Mouse (Mus musculus) kidney, adult 2 months (tissue): ENCODE results near the gene Dohh. TPM values are rescaled to one million over a fixed set of nuclear protein-coding genes. Genes with fewer than 3 reads are reported as not detected.

Experiments used
- DNase-seq: peaks from one replicate; pipeline ENCODE4 v3.0.0; 2021
- H3K27ac ChIP-seq: fragments of 200-500 bp; 2 replicates; pipeline ENCODE4 v1.5.1; 2012; ENCODE audit warnings: low read depth, low read length, control low read depth, inconsistent platforms; ENCODE audit not compliant: insufficient read depth
- H3K27me3 ChIP-seq: fragments of 200-500 bp; replicated peaks from 2 replicates; pipeline ENCODE4 v1.6.1; 2012; ENCODE audit warnings: mild to moderate bottlenecking, moderate library complexity, low read length, inconsistent platforms; ENCODE audit not compliant: control insufficient read depth, insufficient read depth
- H3K36me3 ChIP-seq: fragments of 200-500 bp; 2 replicates; pipeline ENCODE4 v1.6.1; 2012; ENCODE audit warnings: mild to moderate bottlenecking, moderate library complexity, low read length, inconsistent platforms; ENCODE audit not compliant: control insufficient read depth, insufficient read depth
- H3K4me1 ChIP-seq: fragments of 200-500 bp; 2 replicates; pipeline ENCODE4 v1.6.1; 2011; ENCODE audit warnings: low read length; ENCODE audit not compliant: control insufficient read depth, insufficient read depth
- H3K4me3 ChIP-seq: fragments of 200-500 bp; 2 replicates; pipeline ENCODE4 v1.5.1; 2011; ENCODE audit warnings: mild to moderate bottlenecking, low read depth, low read length, control low read depth; ENCODE audit not compliant: insufficient read depth
- CTCF ChIP-seq: fragments of 200-500 bp; conservative IDR thresholded peaks from 2 replicates; pipeline ENCODE4 v1.5.1; 2011; ENCODE audit warnings: low read depth, mild to moderate bottlenecking, control low read depth, low read length, moderate library complexity, mixed read lengths; ENCODE audit not compliant: insufficient read depth, insufficient read length
- POLR2A ChIP-seq: fragments of 200-500 bp; IDR thresholded peaks from one replicate; pipeline ENCODE4 v1.6.1; 2011; ENCODE audit warnings: low read depth, low read length, control low read depth
- WGBS: fragments of 180-500 bp; shearing (Covaris S2); methylation state at CpG from one replicate; pipeline ENCODE4 v1.1.7; 2018; 5-methylcytosine and 5-hydroxymethylcytosine counted together
- polyA plus RNA-seq: library from polyadenylated mRNA; depleted of rRNA; stranded (reverse); fragments of >200 nt; gene quantifications from 2 replicates; pipeline ENCODE4 v1.2.3, GENCODE M21; 2012

Dohh gene
- polyA plus RNA-seq, 1 experiment: 60.6 TPM

GRCm38 (mm10) chr10:81351678-81352291 is 32.4 kb upstream of the Dohh start:
- no peak for TF ChIP-seq POLR2A
- no peak for TF ChIP-seq CTCF
- no peak for DNase-seq
- WGBS: 36% methylated on average over 9 of the region's 9 CpGs
- Histone ChIP-seq H3K4me3 (no peak overlapping the region), H3K27ac (no peak overlapping the region), H3K36me3 (no peaks in the 10 kb centered on the region), H3K4me1 (peaks cover 17% of the 10 kb centered on the region), H3K27me3 (no peaks in the 10 kb centered on the region)

GRCm38 (mm10) chr10:81354738-81355477 is 29.3 kb upstream of the Dohh start:
- Histone ChIP-seq H3K27me3 (no peaks in the 10 kb centered on the region), H3K4me1 (peaks cover 19% of the 10 kb centered on the region), H3K27ac (no peak overlapping the region), H3K4me3 (no peak overlapping the region), H3K36me3 (no peaks in the 10 kb centered on the region)
- TF ChIP-seq CTCF (no peak), POLR2A (no peak)
- DNase-seq: peak; percentile 27
- 71% methylated on average over 9 of the region's 9 CpGs for WGBS

GRCm38 (mm10) chr10:81355533-81355932 is 28.7 kb upstream of the Dohh start:
- WGBS: 73% methylated on average over 4 of the region's 4 CpGs
- no peaks in the 10 kb centered on the region for H3K36me3 ChIP-seq
- H3K27ac ChIP-seq: no peak overlapping the region
- DNase-seq: peak; percentile 34
- H3K4me1 ChIP-seq: peaks cover 21% of the 10 kb centered on the region
- TF ChIP-seq POLR2A (no peak), CTCF (no peak)
- no peak overlapping the region for H3K4me3 ChIP-seq
- H3K27me3 ChIP-seq: no peaks in the 10 kb centered on the region

- no peak overlapping the region for H3K4me3 ChIP-seq
- TF ChIP-seq POLR2A (no peak), CTCF (no peak)
- peak; percentile 57 for DNase-seq
- H3K36me3 ChIP-seq: no peaks in the 10 kb centered on the region
- peaks cover 21% of the 10 kb centered on the region for H3K4me1 ChIP-seq
- H3K27me3 ChIP-seq: no peaks in the 10 kb centered on the region
- no peak overlapping the region for H3K27ac ChIP-seq
- 44% methylated on average over 12 of the region's 12 CpGs for WGBS
These were observed 27.8 kb upstream of the Dohh start for GRCm38 (mm10) chr10:81356352-81356990.

DNA sequence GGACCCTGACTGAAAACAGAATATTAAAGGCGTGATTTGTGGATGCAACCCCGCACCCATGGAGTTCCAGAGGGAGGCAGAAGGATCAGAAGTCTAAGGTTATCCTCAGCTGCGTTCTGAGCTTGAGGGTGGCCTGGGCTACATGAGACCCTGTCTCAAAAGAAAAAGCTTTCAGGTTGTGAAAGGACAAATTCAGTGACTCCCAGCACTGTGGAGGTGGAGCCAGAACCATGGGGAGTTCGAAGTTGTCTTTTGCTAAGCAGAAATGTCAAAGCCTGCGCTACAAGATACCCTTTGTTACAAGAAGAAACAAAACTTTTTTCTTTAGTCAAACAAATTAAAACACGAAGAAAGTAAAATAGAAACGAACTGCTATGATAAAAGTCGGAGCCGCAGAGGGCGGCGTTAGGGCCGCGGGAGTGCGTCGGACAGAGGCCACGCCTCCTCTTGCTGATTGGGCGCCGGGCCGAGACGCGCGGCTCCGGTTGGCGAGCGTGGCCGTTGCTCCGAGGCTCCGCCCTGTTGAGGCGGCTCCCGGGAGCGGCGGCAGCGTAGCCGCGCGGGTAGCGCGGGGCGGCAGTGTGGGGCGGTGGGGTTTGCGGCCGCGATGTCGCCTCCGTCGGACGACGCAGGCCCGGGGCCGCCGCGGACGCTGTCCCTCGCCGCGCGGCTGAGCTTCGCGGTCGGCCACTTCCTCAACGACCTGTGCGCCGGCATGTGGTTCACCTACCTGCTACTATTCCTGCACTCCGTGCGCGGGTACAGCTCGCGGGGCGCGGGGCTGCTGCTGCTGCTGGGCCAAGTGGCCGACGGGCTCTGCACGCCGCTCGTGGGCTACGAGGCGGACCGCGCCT is 27.0 kb upstream of the Dohh start, which contains the start of gene Mfsd12:
Gene Mfsd12 (plus strand): TSS at position 501 of the 854 bp plus-strand sequence.
- WGBS: 2% methylated on average over 79 of the region's 79 CpGs
- DNase-seq: peak; percentile 95
- Histone ChIP-seq H3K27ac (no peak within 1 kb of the TSS), H3K4me1 (peaks cover 21% of the 10 kb centered on the region), H3K4me3 (peak within 1 kb of the TSS; percentile 74), H3K36me3 (no peaks in the 10 kb centered on the region), H3K27me3 (no peaks in the 10 kb centered on the region)
- TF ChIP-seq POLR2A: no peak
- TF ChIP-seq CTCF: no peak

GRCm38 (mm10) chr10:81358209-81358608 is 26.0 kb upstream of the Dohh start:
- no peak overlapping the region for H3K27ac ChIP-seq

More at GRCm38 (mm10) chr10:81358209-81358608, 26.0 kb upstream of the Dohh start:
- whole genome bisulfite sequencing: 42% methylated on average over 4 of the region's 4 CpGs
- H3K27me3 ChIP-seq: no peaks in the 10 kb centered on the region
- no peaks in the 10 kb centered on the region for H3K36me3 ChIP-seq
- no peak for DNase-seq
- TF ChIP-seq CTCF (no peak), POLR2A (no peak)
- peak overlapping the region; percentile 74 for H3K4me3 ChIP-seq
- peaks cover 21% of the 10 kb centered on the region for H3K4me1 ChIP-seq
